Mouse (Mus musculus) forebrain, embryonic 13.5 days (tissue): Measurements from ENCODE around the gene Xylt1. TPM values are rescaled to one million over a fixed set of nuclear protein-coding genes. Genes with fewer than 3 reads are reported as not detected.

Source experiments
- ATAC-seq: fragments of 200-750 bp; cut with Nextera tagmentation; 2 replicates; pipeline ENCODE4 v1.8.0; 2017
- H3K27ac ChIP-seq: fragments of 300-500 bp; sonication (generic); 2 replicates; pipeline ENCODE4 v1.5.1; 2015; ENCODE audit warnings: inconsistent platforms, mild to moderate bottlenecking, moderate library complexity
- H3K27me3 ChIP-seq: fragments of 300-500 bp; sonication (generic); 2 replicates; pipeline ENCODE4 v1.6.1; 2015; ENCODE audit warnings: mild to moderate bottlenecking, inconsistent platforms
- H3K36me3 ChIP-seq: fragments of 300-500 bp; sonication (generic); 2 replicates; pipeline ENCODE4 v1.6.1; 2015; ENCODE audit warnings: mild to moderate bottlenecking, inconsistent platforms; ENCODE audit not compliant: poor library complexity, severe bottlenecking
- H3K4me1 ChIP-seq: fragments of 300-500 bp; sonication (generic); 2 replicates; pipeline ENCODE4 v1.6.1; 2015; ENCODE audit warnings: inconsistent platforms
- H3K4me2 ChIP-seq: fragments of 300-500 bp; sonication (generic); 2 replicates; pipeline ENCODE4 v1.6.1; 2015; ENCODE audit warnings: inconsistent platforms, mild to moderate bottlenecking, moderate library complexity
- H3K4me3 ChIP-seq: fragments of 300-500 bp; sonication (generic); 2 replicates; pipeline ENCODE4 v1.5.1; 2015; ENCODE audit warnings: mild to moderate bottlenecking, inconsistent platforms
- H3K9ac ChIP-seq: fragments of 300-500 bp; sonication (generic); 2 replicates; pipeline ENCODE4 v1.6.1; 2015; ENCODE audit warnings: mild to moderate bottlenecking, inconsistent platforms
- H3K9me3 ChIP-seq: fragments of 300-500 bp; sonication (generic); replicated peaks from 2 replicates; pipeline ENCODE4 v1.6.1; 2016; ENCODE audit warnings: inconsistent platforms
- WGBS: fragments of 180-500 bp; shearing (Covaris S2); methylation state at CpG from one replicate; pipeline ENCODE4 v1.1.7; 2015; 5-methylcytosine and 5-hydroxymethylcytosine counted together
- polyA plus RNA-seq: library from polyadenylated mRNA; unstranded; fragments of >200 nt; fragmentation: Nextera tagmentation; extraction: Ambion mirVana; gene quantifications from 2 replicates; pipeline ENCODE4 v1.2.1, GENCODE M21; 2015

Xylt1 gene
- polyA plus RNA-seq, 1 experiment from 2014 or later, result 2.5 TPM

DNA sequence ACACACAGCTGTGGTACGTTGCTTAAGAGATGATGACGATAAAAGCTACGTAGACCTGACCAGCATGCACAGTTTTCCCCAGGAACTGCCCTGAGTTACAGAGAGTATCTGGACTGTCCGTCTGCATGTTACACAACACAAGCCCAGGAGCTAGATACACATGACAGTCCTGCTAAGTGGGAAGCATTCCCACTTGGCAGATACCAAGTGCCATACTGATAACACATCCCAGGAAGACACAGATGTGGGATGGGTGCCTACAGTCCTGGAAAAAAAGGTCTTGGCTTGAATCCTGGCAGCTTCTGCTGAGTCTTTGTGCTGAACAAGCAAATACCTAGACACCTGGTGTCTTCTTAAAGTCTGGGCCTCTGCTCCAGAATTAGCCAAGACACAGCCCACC, 278.0 kb downstream of the Xylt1 start:
- H3K27ac ChIP-seq, result no peak overlapping the region
- no peaks in the 10 kb centered on the region for H3K9me3 ChIP-seq
- H3K36me3 ChIP-seq, result peaks cover 15% of the 10 kb centered on the region; the same call in 1 of the 2 replicates
- H3K4me1 ChIP-seq, result no peaks in the 10 kb centered on the region
- no peak overlapping the region for H3K4me3 ChIP-seq
- H3K9ac ChIP-seq, result no peak overlapping the region
- no peak overlapping the region for H3K4me2 ChIP-seq
- ATAC-seq, result no peak
- WGBS, result 87% methylated on average over 4 of the region's 4 CpGs
- no peaks in the 10 kb centered on the region for H3K27me3 ChIP-seq

DNA sequence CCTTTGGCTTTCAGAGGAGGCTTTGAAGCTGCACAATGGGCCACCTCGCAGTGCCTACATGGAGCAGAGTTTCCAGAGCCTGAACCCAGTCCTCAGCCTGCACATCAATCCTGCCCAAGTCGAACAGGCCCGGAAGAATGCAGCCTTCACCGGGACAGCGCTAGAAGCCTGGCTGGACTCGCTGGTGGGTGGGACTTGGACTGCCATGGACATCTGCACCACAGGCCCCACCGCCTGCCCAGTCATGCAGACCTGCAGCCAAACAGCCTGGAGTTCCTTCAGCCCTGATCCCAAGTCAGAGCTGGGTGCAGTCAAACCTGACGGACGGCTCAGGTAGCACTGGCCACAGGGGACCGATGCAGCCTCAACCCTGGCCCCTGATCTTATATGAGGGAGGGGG, 286.5 kb downstream of the Xylt1 start:
- Histone ChIP-seq H3K27me3 (no peaks in the 10 kb centered on the region), H3K4me2 (no peak overlapping the region), H3K9ac (no peak overlapping the region), H3K4me1 (no peaks in the 10 kb centered on the region), H3K27ac (no peak overlapping the region), H3K9me3 (no peaks in the 10 kb centered on the region), H3K36me3 (peaks cover 18% of the 10 kb centered on the region; the same call in 1 of the 2 replicates), H3K4me3 (no peak overlapping the region)
- 96% methylated on average over 10 of the region's 10 CpGs for WGBS
- no peak for ATAC-seq

- no peaks in the 10 kb centered on the region for H3K27me3 ChIP-seq
- H3K9ac ChIP-seq, result no peak overlapping the region
- no peak overlapping the region for H3K4me3 ChIP-seq
- H3K36me3 ChIP-seq, result peaks cover 18% of the 10 kb centered on the region; the same call in 1 of the 2 replicates
- H3K9me3 ChIP-seq, result no peaks in the 10 kb centered on the region
- 83% methylated on average over 9 of the region's 9 CpGs for WGBS
- H3K27ac ChIP-seq, result no peak overlapping the region; the same call in 1 of the 2 replicates
- H3K4me1 ChIP-seq, result no peaks in the 10 kb centered on the region
- no peak overlapping the region for H3K4me2 ChIP-seq
- ATAC-seq, result no peak
Measured at GRCm38 (mm10) chr7:117668226-117668625, 287.4 kb downstream of the Xylt1 start.

- Histone ChIP-seq H3K4me2 (no peak overlapping the region), H3K9ac (no peak overlapping the region), H3K36me3 (peaks cover 12% of the 10 kb centered on the region; the same call in 1 of the 2 replicates), H3K27me3 (no peaks in the 10 kb centered on the region), H3K4me3 (no peak overlapping the region), H3K9me3 (no peaks in the 10 kb centered on the region), H3K27ac (no peak overlapping the region), H3K4me1 (no peaks in the 10 kb centered on the region)
- ATAC-seq, result no peak
- 86% methylated on average over 7 of the region's 7 CpGs for WGBS
Measured at GRCm38 (mm10) chr7:117672121-117672591, 291.4 kb downstream of the Xylt1 start.

DNA sequence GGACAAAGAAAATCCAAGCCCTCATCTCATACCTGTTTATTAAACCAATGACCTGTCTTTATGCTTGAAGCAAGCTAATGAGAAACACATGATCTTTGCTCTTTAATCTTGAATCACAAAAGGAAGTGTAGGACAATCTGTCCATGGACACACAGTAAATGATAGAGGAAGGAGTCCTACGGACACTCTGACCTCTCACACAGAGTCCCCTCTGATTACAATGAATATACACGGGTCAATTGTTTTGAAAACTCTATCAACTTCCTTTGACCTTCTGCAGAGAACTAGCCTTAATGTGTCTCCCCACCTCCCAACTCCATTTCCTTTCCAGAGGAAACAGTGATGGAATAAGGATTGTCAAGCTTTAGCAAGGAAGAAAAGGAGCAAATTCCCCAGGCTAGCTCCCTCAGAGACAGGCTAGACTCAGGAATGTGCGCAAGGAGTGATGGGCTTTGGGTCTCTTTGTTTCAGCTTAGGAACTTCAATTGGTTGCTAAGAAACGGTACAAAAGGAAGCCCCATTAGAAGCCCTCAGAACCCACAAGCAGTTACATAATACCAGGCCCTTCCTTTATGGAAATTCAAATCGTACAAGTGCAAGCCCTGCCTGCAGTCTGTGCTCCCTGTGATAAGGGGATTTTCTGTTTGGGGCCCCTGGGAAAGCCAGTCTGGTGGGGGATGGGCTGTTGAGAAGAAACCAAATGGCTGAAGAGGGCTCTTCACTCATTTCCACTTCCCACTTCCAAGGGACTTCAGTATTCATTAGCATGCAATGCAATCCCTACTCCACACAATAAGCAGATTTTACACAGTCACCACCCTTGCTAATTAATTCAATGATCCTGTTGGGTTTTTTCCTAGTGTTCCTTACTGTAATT, 305.6 kb downstream of the Xylt1 start:
- 3% methylated on average over 5 of the region's 5 CpGs for WGBS
- Histone ChIP-seq H3K4me3 (no peak overlapping the region), H3K4me1 (peaks cover 30% of the 10 kb centered on the region), H3K27ac (peak overlapping the region; percentile 67), H3K36me3 (no peaks in the 10 kb centered on the region), H3K9ac (no peak overlapping the region), H3K27me3 (no peaks in the 10 kb centered on the region), H3K4me2 (no peak overlapping the region), H3K9me3 (no peaks in the 10 kb centered on the region)
- peak; percentile 95 for ATAC-seq

DNA sequence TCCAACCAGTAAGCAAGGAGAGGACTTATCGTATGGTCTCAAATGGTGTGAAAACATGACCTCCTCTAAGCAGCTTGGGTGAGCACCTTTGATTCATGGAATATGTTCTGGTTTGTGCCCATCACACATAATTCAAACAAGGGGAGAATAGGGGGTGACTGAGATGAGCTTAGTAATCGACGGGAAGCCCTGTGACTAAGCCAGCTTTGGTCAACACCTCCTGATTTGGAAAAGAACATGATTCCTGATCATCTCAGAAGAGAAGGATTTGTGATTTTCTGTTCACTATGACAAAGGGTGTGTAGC, 306.2 kb downstream of the Xylt1 start:
- H3K9ac ChIP-seq, result no peak overlapping the region
- H3K27me3 ChIP-seq, result no peaks in the 10 kb centered on the region
- H3K9me3 ChIP-seq, result no peaks in the 10 kb centered on the region
- no peak for ATAC-seq
- H3K4me2 ChIP-seq, result no peak overlapping the region
- peaks cover 30% of the 10 kb centered on the region for H3K4me1 ChIP-seq
- WGBS, result 15% methylated on average over 3 of the region's 3 CpGs
- H3K4me3 ChIP-seq, result no peak overlapping the region
- no peaks in the 10 kb centered on the region for H3K36me3 ChIP-seq
- H3K27ac ChIP-seq, result peak overlapping the region; percentile 67

- H3K9me3 ChIP-seq, result no peaks in the 10 kb centered on the region
- no peak overlapping the region for H3K9ac ChIP-seq
- H3K4me3 ChIP-seq, result no peak overlapping the region
- H3K4me2 ChIP-seq, result no peak overlapping the region
- H3K36me3 ChIP-seq, result no peaks in the 10 kb centered on the region
- no peaks in the 10 kb centered on the region for H3K27me3 ChIP-seq
- no peak overlapping the region for H3K27ac ChIP-seq
- peaks cover 17% of the 10 kb centered on the region for H3K4me1 ChIP-seq
- no peak for ATAC-seq
- WGBS, result 90% methylated on average over 4 of the region's 4 CpGs
Measured at GRCm38 (mm10) chr7:117695612-117696011, 314.8 kb downstream of the Xylt1 start.

- H3K27ac ChIP-seq, result no peak overlapping the region
- no peaks in the 10 kb centered on the region for H3K36me3 ChIP-seq
- no peaks in the 10 kb centered on the region for H3K9me3 ChIP-seq
- WGBS, result 97% methylated on average over 4 of the region's 4 CpGs
- no peak overlapping the region for H3K9ac ChIP-seq
- H3K27me3 ChIP-seq, result no peaks in the 10 kb centered on the region
- no peak for ATAC-seq
- H3K4me2 ChIP-seq, result no peak overlapping the region
- peaks cover 18% of the 10 kb centered on the region for H3K4me1 ChIP-seq
- no peak overlapping the region for H3K4me3 ChIP-seq
Measured at GRCm38 (mm10) chr7:117697681-117698080, 316.9 kb downstream of the Xylt1 start.

- 95% methylated on average over 1 of the region's 1 CpGs for WGBS
- no peak for ATAC-seq
- H3K36me3 ChIP-seq, result no peaks in the 10 kb centered on the region
- H3K4me3 ChIP-seq, result no peak overlapping the region
- H3K9ac ChIP-seq, result no peak overlapping the region
- H3K27me3 ChIP-seq, result no peaks in the 10 kb centered on the region
- H3K4me2 ChIP-seq, result no peak overlapping the region
- peaks cover 18% of the 10 kb centered on the region for H3K4me1 ChIP-seq
- 0 out of 2 replicates have a peak overlapping the region, but pooled peaks have one; percentile 78 for H3K27ac ChIP-seq
- no peaks in the 10 kb centered on the region for H3K9me3 ChIP-seq
Measured at GRCm38 (mm10) chr7:117698551-117699114, 317.9 kb downstream of the Xylt1 start.

- no peak overlapping the region for H3K9ac ChIP-seq
- 24% methylated on average over 4 of the region's 4 CpGs for WGBS
- H3K27ac ChIP-seq, result peak overlapping the region; percentile 78
- peak; percentile 93 for ATAC-seq
- H3K27me3 ChIP-seq, result no peaks in the 10 kb centered on the region
- no peaks in the 10 kb centered on the region for H3K36me3 ChIP-seq
- H3K9me3 ChIP-seq, result no peaks in the 10 kb centered on the region
- peaks cover 18% of the 10 kb centered on the region for H3K4me1 ChIP-seq
- peak overlapping the region; percentile 35; the same call in 1 of the 2 replicates for H3K4me2 ChIP-seq
- H3K4me3 ChIP-seq, result no peak overlapping the region
Measured at GRCm38 (mm10) chr7:117699343-117699985, 318.7 kb downstream of the Xylt1 start.

DNA sequence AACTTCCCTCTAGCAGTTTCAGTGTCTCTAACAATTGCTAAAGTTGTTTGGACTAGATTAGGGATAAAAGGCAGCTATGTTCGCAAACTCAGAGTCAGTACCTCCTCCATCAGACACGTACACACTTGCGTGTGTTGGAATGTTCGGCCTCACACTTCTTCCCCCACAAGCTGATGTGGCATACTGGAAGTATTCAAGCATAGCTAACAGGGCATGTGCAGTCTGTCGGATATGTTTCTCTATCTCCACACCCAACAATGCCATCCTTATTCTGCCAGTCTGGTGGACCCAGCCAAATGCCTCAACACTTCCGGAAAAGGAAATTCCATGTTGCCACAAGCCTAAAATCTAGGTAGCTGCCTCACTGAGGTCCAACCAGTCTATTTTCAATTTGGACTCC, 319.3 kb downstream of the Xylt1 start:
- H3K4me3 ChIP-seq, result no peak overlapping the region
- WGBS, result 32% methylated on average over 6 of the region's 6 CpGs
- H3K4me1 ChIP-seq, result peaks cover 18% of the 10 kb centered on the region
- H3K27ac ChIP-seq, result peak overlapping the region; percentile 61
- no peaks in the 10 kb centered on the region for H3K9me3 ChIP-seq
- peak overlapping the region; percentile 35; the same call in 1 of the 2 replicates for H3K4me2 ChIP-seq
- ATAC-seq, result peak; percentile 74
- no peak overlapping the region for H3K9ac ChIP-seq
- H3K36me3 ChIP-seq, result no peaks in the 10 kb centered on the region
- H3K27me3 ChIP-seq, result no peaks in the 10 kb centered on the region
